8 mouse cellular contexts compared by ENCODE assay signal in the genomic region with DNA sequence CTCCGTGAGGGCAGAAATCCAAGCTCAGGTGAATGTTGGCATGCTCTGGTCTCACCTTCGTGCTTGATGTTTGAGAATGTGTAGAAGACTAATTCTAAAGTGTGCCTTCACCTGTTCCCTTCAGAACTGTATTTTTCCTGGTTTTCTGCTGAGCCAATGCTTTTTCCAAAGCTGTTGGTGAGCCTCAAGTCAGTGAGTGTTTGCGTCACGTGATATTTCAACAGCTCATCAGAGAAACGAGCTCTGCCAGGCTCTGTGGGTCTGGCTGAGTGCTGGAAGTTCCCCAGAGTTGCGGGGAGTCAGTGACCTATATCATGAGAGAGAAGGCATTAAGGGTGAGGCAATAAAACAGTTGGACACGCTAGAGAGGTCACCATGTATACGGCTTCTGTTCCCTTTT. TPM values are rescaled to one million over a fixed set of nuclear protein-coding genes. Genes with fewer than 3 reads are reported as not detected.
DNase-seq lines count a peak whose midpoint lies in the region; TF ChIP-seq lines count a peak whose summit lies in the region.

No protein-coding gene starts in this region.

- no peak overlapping the region for H3K27ac ChIP-seq in CH12.LX (ENCODE audit: insufficient read depth, low read depth)

- TF ChIP-seq EP300 in CH12.LX (IDR thresholded peaks at IDR 0.05; ENCODE audit: low read length), result no peak

- H3K79me2 ChIP-seq in CH12.LX (replicated peaks; ENCODE audit: control insufficient read depth, extremely low read depth, insufficient read depth, poor library complexity, severe bottlenecking), result no peaks in the 10 kb centered on the region

- no peak for TF ChIP-seq CTCF in CH12.LX (conservative IDR thresholded peaks at IDR 0.05 in 1 of 2, IDR thresholded peaks at IDR 0.05 in 1 of 2; ENCODE audit: low read depth in 2 of 2, low read length in 2 of 2)

- dilution Hi-C loops in CH12.LX (cut with MboI; ENCODE audit: extremely low pct_ligation_motif_present, extremely low pct_unique_long_range_greater_than_20kb, low sequenced_read_pairs), result no loop called here

- peak overlapping the region; percentile 39; the same call in 1 of the 2 replicates for H3K4me2 ChIP-seq in CH12.LX (ENCODE audit: insufficient read depth, low read depth, poor library complexity, severe bottlenecking)

- no peak for TF ChIP-seq RAD21 in CH12.LX (IDR thresholded peaks at IDR 0.05; ENCODE audit: low read depth, low read length)

- intact Hi-C loops in heart, postnatal 36 days (cut with DNase I), result no loop called here

- H3K27me3 ChIP-seq in CH12.LX (replicated peaks), result no peaks in the 10 kb centered on the region

- no peak overlapping the region for H3K9ac ChIP-seq in CH12.LX (ENCODE audit: insufficient read depth, low read depth)

- no peaks in the 10 kb centered on the region for H3K36me3 ChIP-seq in CH12.LX (replicated peaks in 1 of 2; ENCODE audit: control insufficient read depth in 1 of 2, insufficient read depth in 1 of 2, low read length in 1 of 2)

- no peaks in the 10 kb centered on the region for H3K9me3 ChIP-seq in CH12.LX (replicated peaks; ENCODE audit: low read length)

- peak; percentile 41 to 75 for DNase-seq in adrenal gland, adult (ENCODE audit: inconsistent age in 2 of 2, low spot score in 1 of 2)
- DNase-seq in adrenal gland, adult 18-20 months (ENCODE audit: low spot score in 2 of 2), result no peak
- no peak for DNase-seq in CH12.LX (ENCODE audit: extremely low read depth)
- peak; percentile 29 to 30 for DNase-seq in heart, postnatal 36 days
- DNase-seq in lung, adult 18-20 months, result peak; percentile 38 to 72
- no peak for DNase-seq in natural killer cell, adult 2 months (ENCODE audit: low spot score in 2 of 2)
- DNase-seq in gastrocnemius, adult 18-20 months (ENCODE audit: low spot score), result no peak
- no peak for DNase-seq in frontal cortex, postnatal 14 days (ENCODE audit: low spot score in 2 of 2)

- in situ Hi-C loops in CH12.LX (cut with MboI; ENCODE audit: low pct_ligation_motif_present, low pct_unique_long_range_greater_than_20kb, low sequenced_read_pairs), result no loop called here

- no peak overlapping the region for H3K4me3 ChIP-seq in CH12.LX (replicated peaks in 1 of 3; ENCODE audit: low read depth in 2 of 3, low read length in 2 of 3, poor library complexity in 1 of 3)

- no peaks in the 10 kb centered on the region for H3K4me1 ChIP-seq in CH12.LX (ENCODE audit: control insufficient read depth in 1 of 2, insufficient read depth in 2 of 2)

- no peak for TF ChIP-seq POLR2A in CH12.LX (IDR thresholded peaks at IDR 0.05; ENCODE audit: low read depth, low read length)

TF ChIP-seq in CH12.LX, 34 proteins besides CTCF, POLR2A, EP300 and RAD21:
- TF ChIP-seq USF2 (conservative IDR thresholded peaks at IDR 0.05; ENCODE audit: low read depth, low read length) (peak; percentile 20; the same call in 1 of the 2 replicates), MAFK (IDR thresholded peaks at IDR 0.05; ENCODE audit: insufficient replicate concordance, low read length) (no peak), SIN3A (IDR thresholded peaks at IDR 0.05; ENCODE audit: low read length) (no peak)
TF ChIP-seq in CH12.LX: peak in this region for 1.

RNA-seq across cellular contexts. Expression of a gene that starts 29.0 kb away (rescaled TPM):
- total RNA-seq in adrenal gland, adult 18-20 months (2021), result 100 to 1,000 TPM; 141 to 179 TPM
- total RNA-seq in CH12.LX (2012; rRNA removed), result not detected in 2 replicates
- total RNA-seq in CH12.LX (2014; rRNA removed), result not detected in 2 replicates
- polyA plus RNA-seq in CH12.LX (2012; ENCODE audit: insufficient read length, low read depth), result not detected in 2 replicates
- 10 to 100 TPM; 77.4 to 79.7 TPM for total RNA-seq in heart, postnatal 36 days (2021)
- total RNA-seq in gastrocnemius, adult 18-20 months (2021), result 10 to 100 TPM; 11.7 to 13.3 TPM

Comparison
In these comparisons a context has a peak if more than half of its experiments do, and no peak if none do; other contexts are left out.
1. DNase-seq: peak in adrenal gland, adult (2 of 2), heart, postnatal 36 days (2 of 2) and lung, adult 18-20 months (2 of 2); none in adrenal gland, adult 18-20 months (0 of 2), CH12.LX (single experiment), natural killer cell, adult 2 months (0 of 2), gastrocnemius, adult 18-20 months (single experiment) and frontal cortex, postnatal 14 days (0 of 2).
2. RNA of a gene that starts 29.0 kb away (total RNA-seq): 141 to 179 TPM in adrenal gland, adult 18-20 months, 77.4 to 79.7 TPM in heart, postnatal 36 days and 11.7 to 13.3 TPM in gastrocnemius, adult 18-20 months; not detected in CH12.LX; every median in the first group is over 10 times any median in the second.